Mouse (Mus musculus) midbrain, embryonic 16.5 days (tissue): ENCODE data around the gene Tas2r144. TPM values are rescaled to one million over a fixed set of nuclear protein-coding genes. Genes with fewer than 3 reads are reported as not detected.

Source experiments
- ATAC-seq: fragments of 200-750 bp; cut with Nextera tagmentation; 2 replicates; pipeline ENCODE4 v1.8.0; 2017; ENCODE audit warnings: moderate TSS enrichment
- H3K27ac ChIP-seq: fragments of 300-500 bp; sonication (generic); 2 replicates; pipeline ENCODE4 v1.5.1; 2014; ENCODE audit warnings: mild to moderate bottlenecking, low read length, mixed read lengths
- H3K27me3 ChIP-seq: fragments of 300-500 bp; sonication (generic); 2 replicates; pipeline ENCODE4 v1.6.1; 2014; ENCODE audit warnings: low read depth, low read length, mixed read lengths; ENCODE audit not compliant: control insufficient read depth, insufficient read depth
- H3K36me3 ChIP-seq: fragments of 300-500 bp; sonication (generic); 2 replicates; pipeline ENCODE4 v1.6.1; 2014; ENCODE audit warnings: mild to moderate bottlenecking, low read length, moderate library complexity, mixed read lengths; ENCODE audit not compliant: control insufficient read depth, insufficient read depth
- H3K4me1 ChIP-seq: fragments of 300-500 bp; sonication (generic); 2 replicates; pipeline ENCODE4 v1.6.1; 2014; ENCODE audit warnings: mild to moderate bottlenecking, low read length, mixed read lengths; ENCODE audit not compliant: control insufficient read depth, insufficient read depth
- H3K4me2 ChIP-seq: fragments of 300-500 bp; sonication (generic); 2 replicates; pipeline ENCODE4 v1.6.1; 2014; ENCODE audit warnings: mild to moderate bottlenecking, low read length, mixed read lengths
- H3K4me3 ChIP-seq: fragments of 300-500 bp; sonication (generic); 2 replicates; pipeline ENCODE4 v1.5.1; 2014; ENCODE audit warnings: low read depth, mild to moderate bottlenecking, low read length, moderate library complexity, mixed read lengths
- H3K9ac ChIP-seq: fragments of 300-500 bp; sonication (generic); 2 replicates; pipeline ENCODE4 v1.6.1; 2014; ENCODE audit warnings: low read depth, low read length, mixed read lengths
- H3K9me3 ChIP-seq: fragments of 300-500 bp; sonication (generic); replicated peaks from 2 replicates; pipeline ENCODE4 v1.6.1; 2014; ENCODE audit warnings: mild to moderate bottlenecking, low read length, mixed read lengths; ENCODE audit not compliant: control insufficient read depth, poor library complexity, severe bottlenecking
- WGBS: fragments of 180-500 bp; shearing (Covaris S2); extraction: QIAGEN DNeasy Blood & Tissue Kit; methylation state at CpG from one replicate; pipeline ENCODE4 v1.1.7; 2014; 5-methylcytosine and 5-hydroxymethylcytosine counted together
- polyA plus RNA-seq: library from polyadenylated mRNA; unstranded; fragments of >200 nt; fragmentation: Nextera tagmentation; extraction: Ambion mirVana; gene quantifications from 2 replicates; pipeline ENCODE4 v1.2.1, GENCODE M21; 2015

Gene Tas2r144
- polyA plus RNA-seq: not detected in 2 replicates

GRCm38 (mm10) chr6:42215028-42215427 is at the start of gene Tas2r144:
TSS of gene Tas2r144 (plus strand) at chr6:42215328.
- Histone ChIP-seq H3K9me3 (no peaks in the 10 kb centered on the region), H3K27me3 (no peaks in the 10 kb centered on the region), H3K4me1 (no peaks in the 10 kb centered on the region), H3K9ac (no peak within 1 kb of the TSS), H3K36me3 (no peaks in the 10 kb centered on the region), H3K4me3 (no peak within 1 kb of the TSS), H3K4me2 (no peak within 1 kb of the TSS), H3K27ac (no peak within 1 kb of the TSS)
- ATAC-seq: no peak
- 79% methylated on average over 2 of the region's 2 CpGs for WGBS

GRCm38 (mm10) chr6:42182462-42182861 is 32.7 kb upstream of the Tas2r144 start:
- H3K9me3 ChIP-seq: no peaks in the 10 kb centered on the region
- 75% methylated on average over 1 of the region's 1 CpGs for WGBS
- H3K4me1 ChIP-seq: no peaks in the 10 kb centered on the region
- H3K27ac ChIP-seq: no peak overlapping the region
- H3K9ac ChIP-seq: no peak overlapping the region
- no peaks in the 10 kb centered on the region for H3K36me3 ChIP-seq
- no peak for ATAC-seq
- H3K4me3 ChIP-seq: no peak overlapping the region
- no peak overlapping the region for H3K4me2 ChIP-seq
- H3K27me3 ChIP-seq: no peaks in the 10 kb centered on the region

GRCm38 (mm10) chr6:42186230-42186629 is 28.9 kb upstream of the Tas2r144 start:
- WGBS: 51% methylated on average over 3 of the region's 3 CpGs
- H3K9me3 ChIP-seq: no peaks in the 10 kb centered on the region
- no peak overlapping the region for H3K27ac ChIP-seq
- H3K4me1 ChIP-seq: no peaks in the 10 kb centered on the region
- H3K36me3 ChIP-seq: no peaks in the 10 kb centered on the region
- H3K27me3 ChIP-seq: no peaks in the 10 kb centered on the region
- H3K4me3 ChIP-seq: no peak overlapping the region
- no peak overlapping the region for H3K4me2 ChIP-seq
- no peak for ATAC-seq
- no peak overlapping the region for H3K9ac ChIP-seq

GRCm38 (mm10) chr6:42197710-42198109 is 17.4 kb upstream of the Tas2r144 start:
- H3K4me3 ChIP-seq: no peak overlapping the region
- WGBS: 47% methylated on average over 3 of the region's 3 CpGs
- no peak overlapping the region for H3K9ac ChIP-seq
- no peak for ATAC-seq
- no peaks in the 10 kb centered on the region for H3K27me3 ChIP-seq
- no peaks in the 10 kb centered on the region for H3K9me3 ChIP-seq
- H3K4me1 ChIP-seq: no peaks in the 10 kb centered on the region
- H3K27ac ChIP-seq: no peak overlapping the region
- no peaks in the 10 kb centered on the region for H3K36me3 ChIP-seq
- no peak overlapping the region for H3K4me2 ChIP-seq

GRCm38 (mm10) chr6:42199498-42199897 is 15.6 kb upstream of the Tas2r144 start:
- H3K9ac ChIP-seq: no peak overlapping the region
- no peak overlapping the region for H3K4me3 ChIP-seq
- no peak overlapping the region for H3K4me2 ChIP-seq
- no peaks in the 10 kb centered on the region for H3K27me3 ChIP-seq
- H3K4me1 ChIP-seq: no peaks in the 10 kb centered on the region
- ATAC-seq: no peak
- no peak overlapping the region for H3K27ac ChIP-seq
- H3K9me3 ChIP-seq: no peaks in the 10 kb centered on the region
- H3K36me3 ChIP-seq: no peaks in the 10 kb centered on the region
- 93% methylated on average over 1 of the region's 1 CpGs for WGBS

GRCm38 (mm10) chr6:42222286-42222685 is 7.2 kb downstream of the Tas2r144 start:
- Histone ChIP-seq H3K9me3 (no peaks in the 10 kb centered on the region), H3K4me1 (no peaks in the 10 kb centered on the region), H3K27me3 (no peaks in the 10 kb centered on the region), H3K36me3 (no peaks in the 10 kb centered on the region), H3K9ac (no peak overlapping the region), H3K4me3 (no peak overlapping the region), H3K27ac (no peak overlapping the region), H3K4me2 (no peak overlapping the region)
- ATAC-seq: no peak
- WGBS: 65% methylated on average over 3 of the region's 3 CpGs

GRCm38 (mm10) chr6:42225046-42225445 is 9.9 kb downstream of the Tas2r144 start:
- no peak overlapping the region for H3K4me2 ChIP-seq
- H3K9ac ChIP-seq: no peak overlapping the region
- H3K4me3 ChIP-seq: no peak overlapping the region
- 81% methylated on average over 4 of the region's 4 CpGs for WGBS
- H3K27me3 ChIP-seq: no peaks in the 10 kb centered on the region
- H3K36me3 ChIP-seq: no peaks in the 10 kb centered on the region
- no peaks in the 10 kb centered on the region for H3K9me3 ChIP-seq
- H3K4me1 ChIP-seq: no peaks in the 10 kb centered on the region
- ATAC-seq: no peak
- no peak overlapping the region for H3K27ac ChIP-seq

GRCm38 (mm10) chr6:42227240-42228101 is 12.3 kb downstream of the Tas2r144 start:
- H3K27me3 ChIP-seq: no peaks in the 10 kb centered on the region
- H3K4me1 ChIP-seq: no peaks in the 10 kb centered on the region
- no peak overlapping the region for H3K4me2 ChIP-seq
- H3K9me3 ChIP-seq: no peaks in the 10 kb centered on the region
- H3K36me3 ChIP-seq: no peaks in the 10 kb centered on the region
- no peak overlapping the region for H3K9ac ChIP-seq
- H3K27ac ChIP-seq: no peak overlapping the region
- peak; percentile 51; the same call in 1 of the 2 replicates for ATAC-seq
- WGBS: 33% methylated on average over 17 of the region's 17 CpGs
- no peak overlapping the region for H3K4me3 ChIP-seq

GRCm38 (mm10) chr6:42229610-42230009 is 14.5 kb downstream of the Tas2r144 start:
- no peak overlapping the region for H3K4me2 ChIP-seq
- H3K9me3 ChIP-seq: no peaks in the 10 kb centered on the region
- H3K9ac ChIP-seq: no peak overlapping the region
- H3K27me3 ChIP-seq: no peaks in the 10 kb centered on the region
- no peak overlapping the region for H3K4me3 ChIP-seq
- H3K27ac ChIP-seq: no peak overlapping the region
- 73% methylated on average over 4 of the region's 4 CpGs for WGBS
- H3K36me3 ChIP-seq: no peaks in the 10 kb centered on the region
- no peak for ATAC-seq
- no peaks in the 10 kb centered on the region for H3K4me1 ChIP-seq
